Mouse (Mus musculus): ENCODE measurements around the gene Trpm3. TPM values are rescaled to one million over a fixed set of nuclear protein-coding genes. Genes with fewer than 3 reads are reported as not detected.

The Trpm3 gene
- polyA plus RNA-seq, 1 experiment = 53.1 TPM

DNA sequence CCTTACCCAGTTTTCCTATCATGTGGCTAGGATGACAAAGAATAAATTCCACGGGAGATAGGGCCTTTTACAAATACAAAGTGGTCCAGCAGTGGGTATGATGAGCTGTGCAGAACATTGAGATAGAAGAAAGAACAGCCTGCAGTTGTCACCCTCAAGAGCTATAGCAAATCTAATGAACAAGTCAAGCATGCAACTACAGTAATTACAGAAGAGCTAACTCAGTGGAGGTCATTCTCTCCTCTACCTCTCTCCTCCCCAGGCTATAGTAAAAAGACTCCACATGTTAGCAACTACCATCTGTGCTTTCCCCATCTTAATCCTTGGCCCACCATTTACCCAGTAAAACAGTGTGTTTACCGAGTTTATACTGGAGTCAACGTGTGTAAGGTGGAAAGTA, 629.4 kb downstream of the Trpm3 start:
- no peak overlapping the region for H3K27ac ChIP-seq (ENCODE audit: insufficient read depth, low read length)
- H3K4me1 ChIP-seq (ENCODE audit: control insufficient read depth, insufficient read depth, low read length) = no peaks in the 10 kb centered on the region; the same call in 1 of the 2 replicates
- no peaks in the 10 kb centered on the region for H3K27me3 ChIP-seq (ENCODE audit: control insufficient read depth, insufficient read depth, low read length)
- no peak overlapping the region for H3K4me3 ChIP-seq (replicated peaks; ENCODE audit: insufficient read depth, low read depth, low read length)
- no peak for DNase-seq
- TF ChIP-seq CTCF (IDR thresholded peaks at IDR 0.05; ENCODE audit: borderline replicate concordance, insufficient read depth, low read depth, low read length) (no peak), POLR2A (IDR thresholded peaks at IDR 0.05; ENCODE audit: borderline replicate concordance, insufficient read depth, low read length) (no peak)
- 70% methylated on average over 3 of the region's 3 CpGs for WGBS

DNA sequence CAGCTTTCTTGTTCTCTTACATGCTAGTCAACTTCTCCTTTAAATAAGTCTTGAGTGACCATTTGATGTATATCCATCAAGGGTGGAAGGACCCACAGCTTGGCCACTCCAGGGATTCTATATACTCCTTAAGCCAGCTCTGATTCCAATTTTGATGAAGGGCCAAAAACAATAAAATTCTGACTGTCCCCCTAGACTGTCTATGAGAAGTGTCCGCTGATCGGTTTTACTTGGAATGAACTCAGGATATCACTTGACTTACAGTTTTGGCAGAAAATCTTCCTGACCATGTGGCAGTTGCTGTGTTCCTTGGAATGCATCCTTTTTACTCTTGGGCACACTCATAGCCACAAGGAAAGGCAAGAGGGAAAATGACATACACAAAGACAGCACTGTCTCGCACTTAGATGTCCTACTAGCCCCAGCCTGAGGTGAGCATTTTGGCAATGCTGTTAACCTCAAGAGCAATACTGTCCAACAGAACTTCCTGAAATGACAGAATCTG, 636.4 kb downstream of the Trpm3 start:
- 13% methylated on average over 3 of the region's 3 CpGs for WGBS
- TF ChIP-seq POLR2A (IDR thresholded peaks at IDR 0.05; ENCODE audit: borderline replicate concordance, insufficient read depth, low read length) (no peak), CTCF (IDR thresholded peaks at IDR 0.05; ENCODE audit: borderline replicate concordance, insufficient read depth, low read depth, low read length) (no peak)
- DNase-seq = peak in 1 of 2 experiments; percentile 58

DNA sequence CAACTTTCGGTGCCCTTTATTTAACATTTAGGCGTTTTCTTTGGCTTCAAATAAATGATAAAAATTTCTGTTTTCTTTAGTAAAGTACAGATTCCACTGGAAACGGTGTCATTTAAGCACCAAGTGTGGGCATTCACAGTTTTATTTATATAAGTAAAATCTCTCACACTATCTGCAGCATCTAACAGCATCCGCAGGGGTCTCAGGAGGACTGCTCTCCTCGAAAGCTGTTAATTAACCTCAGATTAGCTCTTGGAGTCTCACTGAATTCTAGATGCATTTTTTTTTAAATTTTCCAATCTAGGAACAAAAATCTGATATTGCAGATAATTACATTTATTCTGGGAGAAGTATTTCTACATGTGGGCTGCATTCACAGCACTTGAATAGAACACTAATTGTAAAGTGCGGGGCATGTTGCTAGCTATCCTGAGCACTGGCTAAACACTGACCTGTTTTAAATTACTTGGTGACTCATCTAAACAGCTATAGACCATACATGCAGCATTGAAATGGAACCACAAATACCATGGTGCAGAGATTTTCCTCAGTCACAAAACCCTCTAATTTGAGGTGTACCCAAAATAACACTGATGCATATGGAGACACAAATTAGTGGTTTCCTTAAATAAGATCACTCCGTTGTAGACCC, 641.5 kb downstream of the Trpm3 start:
- 93% methylated on average over 7 of the region's 7 CpGs for WGBS
- no peak overlapping the region for H3K4me3 ChIP-seq (replicated peaks; ENCODE audit: insufficient read depth, low read depth, low read length)
- H3K4me1 ChIP-seq (ENCODE audit: control insufficient read depth, insufficient read depth, low read length) = peaks cover 2% of the 10 kb centered on the region; the same call in 1 of the 2 replicates
- no peak for TF ChIP-seq POLR2A (IDR thresholded peaks at IDR 0.05; ENCODE audit: borderline replicate concordance, insufficient read depth, low read length)
- no peak overlapping the region for H3K27ac ChIP-seq (ENCODE audit: insufficient read depth, low read length)
- no peaks in the 10 kb centered on the region for H3K27me3 ChIP-seq (ENCODE audit: control insufficient read depth, insufficient read depth, low read length)
- DNase-seq = no peak

More for the DNA sequence above, 636.4 kb downstream of the Trpm3 start:
- Histone ChIP-seq H3K4me1 (ENCODE audit: control insufficient read depth, insufficient read depth, low read length) (peaks cover 9% of the 10 kb centered on the region), H3K27me3 (ENCODE audit: control insufficient read depth, insufficient read depth, low read length) (no peaks in the 10 kb centered on the region), H3K27ac (ENCODE audit: insufficient read depth, low read length) (peak overlapping the region; percentile 89; the same call in 1 of the 2 replicates), H3K4me3 (replicated peaks; ENCODE audit: insufficient read depth, low read depth, low read length) (no peak overlapping the region)

DNA sequence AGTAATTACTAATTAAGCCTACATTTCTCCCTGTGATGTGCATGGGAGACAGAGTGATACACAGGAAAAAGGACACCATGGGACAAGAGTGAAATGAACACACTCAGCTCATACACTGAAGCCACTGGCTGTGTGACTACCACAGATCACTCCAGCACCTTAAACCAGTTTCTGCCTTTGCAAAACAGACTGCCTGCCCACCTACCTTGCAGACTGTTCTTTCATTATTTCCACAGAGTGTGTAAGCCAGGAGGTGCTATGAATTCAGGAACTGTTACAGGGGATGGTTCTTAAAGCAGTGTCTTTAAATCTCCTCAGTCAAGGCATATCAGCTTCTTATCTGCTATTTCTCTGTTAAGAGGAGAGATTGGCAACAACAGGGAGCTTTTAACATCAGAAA, 642.7 kb downstream of the Trpm3 start:
- DNase-seq = no peak
- no peak overlapping the region for H3K4me3 ChIP-seq (replicated peaks; ENCODE audit: insufficient read depth, low read depth, low read length)
- no peaks in the 10 kb centered on the region for H3K27me3 ChIP-seq (ENCODE audit: control insufficient read depth, insufficient read depth, low read length)
- H3K27ac ChIP-seq (ENCODE audit: insufficient read depth, low read length) = no peak overlapping the region
- H3K4me1 ChIP-seq (ENCODE audit: control insufficient read depth, insufficient read depth, low read length) = no peaks in the 10 kb centered on the region
- TF ChIP-seq POLR2A (IDR thresholded peaks at IDR 0.05; ENCODE audit: borderline replicate concordance, insufficient read depth, low read length) (no peak), CTCF (IDR thresholded peaks at IDR 0.05; ENCODE audit: borderline replicate concordance, insufficient read depth, low read depth, low read length) (no peak)

- H3K27me3 ChIP-seq (ENCODE audit: control insufficient read depth, insufficient read depth, low read length) = no peaks in the 10 kb centered on the region
- no peak for DNase-seq
- no peak overlapping the region for H3K4me3 ChIP-seq (replicated peaks; ENCODE audit: insufficient read depth, low read depth, low read length)
- no peak overlapping the region for H3K27ac ChIP-seq (ENCODE audit: insufficient read depth, low read length)
- no peak for TF ChIP-seq CTCF (IDR thresholded peaks at IDR 0.05; ENCODE audit: borderline replicate concordance, insufficient read depth, low read depth, low read length)
- TF ChIP-seq POLR2A (IDR thresholded peaks at IDR 0.05; ENCODE audit: borderline replicate concordance, insufficient read depth, low read length) = no peak
- H3K4me1 ChIP-seq (ENCODE audit: control insufficient read depth, insufficient read depth, low read length) = no peaks in the 10 kb centered on the region
- 58% methylated on average over 2 of the region's 2 CpGs for WGBS
Observed at GRCm38 (mm10) chr19:22783745-22784144, 644.9 kb downstream of the Trpm3 start.

- Histone ChIP-seq H3K27ac (ENCODE audit: insufficient read depth, low read length) (no peak overlapping the region), H3K4me1 (ENCODE audit: control insufficient read depth, insufficient read depth, low read length) (no peaks in the 10 kb centered on the region), H3K27me3 (ENCODE audit: control insufficient read depth, insufficient read depth, low read length) (no peaks in the 10 kb centered on the region), H3K4me3 (replicated peaks; ENCODE audit: insufficient read depth, low read depth, low read length) (no peak overlapping the region)
- TF ChIP-seq POLR2A (IDR thresholded peaks at IDR 0.05; ENCODE audit: borderline replicate concordance, insufficient read depth, low read length) (no peak), CTCF (IDR thresholded peaks at IDR 0.05; ENCODE audit: borderline replicate concordance, insufficient read depth, low read depth, low read length) (no peak)
- WGBS = 85% methylated on average over 3 of the region's 3 CpGs
- no peak for DNase-seq
Observed at GRCm38 (mm10) chr19:22789753-22790152, 650.9 kb downstream of the Trpm3 start.

DNA sequence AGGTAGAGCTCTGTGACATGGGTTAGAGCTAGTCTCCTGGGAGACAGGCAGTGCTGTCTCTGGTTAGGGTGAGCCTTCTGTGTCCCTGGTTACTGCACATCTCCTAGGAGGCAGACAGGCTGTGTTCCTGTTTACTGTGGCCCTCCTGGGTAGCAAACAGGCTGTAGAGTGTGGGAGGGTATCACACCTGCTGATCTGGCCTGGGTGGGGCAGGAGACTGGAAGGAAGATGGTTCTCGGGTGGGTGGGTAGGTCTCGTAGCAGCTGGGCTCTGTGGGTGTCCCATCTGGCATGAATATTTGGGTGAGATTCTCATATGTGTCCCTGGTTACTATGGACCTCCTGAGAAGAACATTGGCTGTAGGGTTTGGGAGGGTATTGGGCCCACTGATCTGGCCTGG, 658.1 kb downstream of the Trpm3 start:
- TF ChIP-seq CTCF (IDR thresholded peaks at IDR 0.05; ENCODE audit: borderline replicate concordance, insufficient read depth, low read depth, low read length) (no peak), POLR2A (IDR thresholded peaks at IDR 0.05; ENCODE audit: borderline replicate concordance, insufficient read depth, low read length) (no peak)
- DNase-seq = peak; percentile 39 to 43
- peaks cover 13% of the 10 kb centered on the region for H3K4me1 ChIP-seq (ENCODE audit: control insufficient read depth, insufficient read depth, low read length)
- H3K27me3 ChIP-seq (ENCODE audit: control insufficient read depth, insufficient read depth, low read length) = no peaks in the 10 kb centered on the region
- peak overlapping the region; percentile 66 for H3K27ac ChIP-seq (ENCODE audit: insufficient read depth, low read length)
- 8% methylated on average over 2 of the region's 2 CpGs for WGBS
- no peak overlapping the region for H3K4me3 ChIP-seq (replicated peaks; ENCODE audit: insufficient read depth, low read depth, low read length)

DNA sequence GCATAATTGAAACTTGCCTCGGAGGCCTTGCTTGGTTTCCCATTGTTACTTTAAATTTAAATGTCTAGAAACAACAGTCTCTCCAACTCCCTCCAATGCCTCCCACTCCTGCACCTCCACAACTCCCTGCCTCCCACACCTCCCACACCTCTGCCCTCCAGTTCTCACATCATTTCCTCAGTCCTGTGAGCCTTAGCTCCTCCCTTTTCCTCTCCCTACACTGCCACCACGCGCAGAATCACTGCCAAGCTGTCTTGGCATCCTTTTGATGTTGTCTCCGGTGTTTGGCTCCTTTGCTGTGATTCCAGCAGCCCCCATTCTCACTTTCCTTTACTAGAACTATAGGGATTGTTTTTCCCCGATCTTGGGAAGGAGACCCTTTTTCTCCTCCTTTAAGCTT, 661.6 kb downstream of the Trpm3 start:
- Histone ChIP-seq H3K4me3 (replicated peaks; ENCODE audit: insufficient read depth, low read depth, low read length) (no peak overlapping the region), H3K27ac (ENCODE audit: insufficient read depth, low read length) (no peak overlapping the region; the same call in 1 of the 2 replicates), H3K27me3 (ENCODE audit: control insufficient read depth, insufficient read depth, low read length) (no peaks in the 10 kb centered on the region), H3K4me1 (ENCODE audit: control insufficient read depth, insufficient read depth, low read length) (peaks cover 28% of the 10 kb centered on the region)
- peak; percentile 51 to 57 for DNase-seq
- WGBS = 12% methylated on average over 5 of the region's 5 CpGs
- TF ChIP-seq CTCF (IDR thresholded peaks at IDR 0.05; ENCODE audit: borderline replicate concordance, insufficient read depth, low read depth, low read length) (no peak), POLR2A (IDR thresholded peaks at IDR 0.05; ENCODE audit: borderline replicate concordance, insufficient read depth, low read length) (no peak)

Data from cerebellum, adult 2 months (tissue).